Mouse (Mus musculus) erythroblast, embryonic 14.5 days (primary cell): ENCODE measurements around the gene Actr1a. TPM values are rescaled to one million over a fixed set of nuclear protein-coding genes. Genes with fewer than 3 reads are reported as not detected.
A peak's percentile ranks its signal among the peaks of the same experiment; 100 is the strongest.

Experiments used
- H3K27me3 ChIP-seq: 2 replicates; pipeline ENCODE4 v1.6.1; 2012; ENCODE audit warnings: inconsistent platforms; ENCODE audit not compliant: control insufficient read depth
- H3K36me3 ChIP-seq: 2 replicates; pipeline ENCODE4 v1.6.1; 2012; ENCODE audit warnings: mild to moderate bottlenecking, inconsistent platforms; ENCODE audit not compliant: control insufficient read depth
- H3K4me1 ChIP-seq: 2 replicates; pipeline ENCODE4 v1.6.1; 2012; ENCODE audit warnings: inconsistent platforms; ENCODE audit not compliant: control insufficient read depth
- H3K4me3 ChIP-seq: replicated peaks from 2 replicates; pipeline ENCODE3; 2012; ENCODE audit warnings: moderate library complexity, mild to moderate bottlenecking, inconsistent platforms
- H3K9me3 ChIP-seq: 2 replicates; pipeline ENCODE4 v1.6.1; 2012; ENCODE audit warnings: low read length, inconsistent platforms, mixed read lengths; ENCODE audit not compliant: control insufficient read depth
- GATA1 ChIP-seq: IDR thresholded peaks from 2 replicates; pipeline ENCODE4 v1.6.1; 2012; ENCODE audit warnings: low read length, inconsistent platforms, mixed read lengths
- TAL1 ChIP-seq: IDR thresholded peaks from 3 replicates; pipeline ENCODE4 v1.6.1; 2012; ENCODE audit warnings: low read length, inconsistent platforms, mixed read lengths
- polyA plus RNA-seq: library from polyadenylated mRNA; stranded (reverse); fragments of >175 nt; gene quantifications from 2 replicates; pipeline ENCODE4 v1.2.3, GENCODE M21; 2012

Actr1a gene
- polyA plus RNA-seq, 1 experiment: 4.0 TPM

GRCm38 (mm10) chr19:46363294-46364009, 32.1 kb downstream of the Actr1a start:
- Histone ChIP-seq H3K9me3 (no peaks in the 10 kb centered on the region), H3K4me1 (peaks cover 1% of the 10 kb centered on the region), H3K4me3 (no peak overlapping the region), H3K27me3 (peaks cover 1% of the 10 kb centered on the region), H3K36me3 (no peaks in the 10 kb centered on the region; the same call in 1 of the 2 replicates)
- TF ChIP-seq GATA1 (no peak), TAL1 (no peak)

GRCm38 (mm10) chr19:46362104-46362503, 33.4 kb downstream of the Actr1a start:
- H3K27me3 ChIP-seq: peaks cover 14% of the 10 kb centered on the region
- TF ChIP-seq TAL1 (no peak), GATA1 (no peak)
- no peak overlapping the region for H3K4me3 ChIP-seq
- no peaks in the 10 kb centered on the region for H3K9me3 ChIP-seq
- H3K4me1 ChIP-seq: peaks cover 15% of the 10 kb centered on the region
- no peaks in the 10 kb centered on the region for H3K36me3 ChIP-seq

GRCm38 (mm10) chr19:46358381-46358780, 37.2 kb downstream of the Actr1a start:
- no peaks in the 10 kb centered on the region for H3K36me3 ChIP-seq
- peaks cover 19% of the 10 kb centered on the region for H3K27me3 ChIP-seq
- no peak for TF ChIP-seq GATA1
- no peak for TF ChIP-seq TAL1
- no peaks in the 10 kb centered on the region for H3K9me3 ChIP-seq
- H3K4me1 ChIP-seq: peaks cover 24% of the 10 kb centered on the region
- H3K4me3 ChIP-seq: no peak overlapping the region

GRCm38 (mm10) chr19:46357344-46358280, 37.9 kb downstream of the Actr1a start:
- peaks cover 21% of the 10 kb centered on the region for H3K27me3 ChIP-seq

GRCm38 (mm10) chr19:46356701-46357138, 38.8 kb downstream of the Actr1a start:
- H3K4me3 ChIP-seq: peak overlapping the region; percentile 66
- peaks cover 27% of the 10 kb centered on the region for H3K27me3 ChIP-seq

More at GRCm38 (mm10) chr19:46357344-46358280, 37.9 kb downstream of the Actr1a start:
- peaks cover 29% of the 10 kb centered on the region for H3K4me1 ChIP-seq
- TF ChIP-seq GATA1 (no peak), TAL1 (no peak)
- no peaks in the 10 kb centered on the region for H3K36me3 ChIP-seq
- H3K9me3 ChIP-seq: no peaks in the 10 kb centered on the region
- peak overlapping the region; percentile 66 for H3K4me3 ChIP-seq

GRCm38 (mm10) chr19:46350168-46350932, 45.2 kb downstream of the Actr1a start, which contains the start of gene 2310034G01Rik:
Gene 2310034G01Rik, minus strand, starts transcription at chr19:46350302.
- Histone ChIP-seq H3K4me3 (peak within 1 kb of the TSS; percentile 55), H3K36me3 (no peaks in the 10 kb centered on the region), H3K4me1 (peaks cover 15% of the 10 kb centered on the region), H3K27me3 (peaks cover 68% of the 10 kb centered on the region), H3K9me3 (peaks cover 7% of the 10 kb centered on the region; the same call in 1 of the 2 replicates)
- no peak for TF ChIP-seq TAL1
- TF ChIP-seq GATA1: no peak

More at GRCm38 (mm10) chr19:46356701-46357138, 38.8 kb downstream of the Actr1a start:
- Histone ChIP-seq H3K36me3 (no peaks in the 10 kb centered on the region), H3K9me3 (no peaks in the 10 kb centered on the region), H3K4me1 (peaks cover 30% of the 10 kb centered on the region)
- 0 out of 2 replicates have a peak, but pooled peaks have one; percentile 3 for TF ChIP-seq GATA1
- no peak for TF ChIP-seq TAL1

- H3K27me3 ChIP-seq: peaks cover 75% of the 10 kb centered on the region
- H3K4me3 ChIP-seq: no peak overlapping the region
- H3K36me3 ChIP-seq: no peaks in the 10 kb centered on the region
- H3K4me1 ChIP-seq: peaks cover 15% of the 10 kb centered on the region
- TF ChIP-seq TAL1 (no peak), GATA1 (no peak)
- H3K9me3 ChIP-seq: peaks cover 7% of the 10 kb centered on the region; the same call in 1 of the 2 replicates
Measured at GRCm38 (mm10) chr19:46349550-46349949, 46.0 kb downstream of the Actr1a start.

- peaks cover 7% of the 10 kb centered on the region; the same call in 1 of the 2 replicates for H3K9me3 ChIP-seq
- peaks cover 15% of the 10 kb centered on the region for H3K4me1 ChIP-seq
- H3K27me3 ChIP-seq: peaks cover 79% of the 10 kb centered on the region
- TF ChIP-seq GATA1 (no peak), TAL1 (no peak)
- H3K4me3 ChIP-seq: peak overlapping the region; percentile 55
- no peaks in the 10 kb centered on the region for H3K36me3 ChIP-seq
Measured at GRCm38 (mm10) chr19:46348761-46349458, 46.6 kb downstream of the Actr1a start.
